Mouse (Mus musculus): ENCODE data around the gene Smarcd1.

Gene Smarcd1

GRCm38 (mm10) chr15:99670964-99671670 is 30.8 kb upstream of the Smarcd1 start:
- TF ChIP-seq GATA4 (IDR thresholded peaks at IDR 0.05; ENCODE audit: insufficient replicate concordance, low read length) = no peak

DNA sequence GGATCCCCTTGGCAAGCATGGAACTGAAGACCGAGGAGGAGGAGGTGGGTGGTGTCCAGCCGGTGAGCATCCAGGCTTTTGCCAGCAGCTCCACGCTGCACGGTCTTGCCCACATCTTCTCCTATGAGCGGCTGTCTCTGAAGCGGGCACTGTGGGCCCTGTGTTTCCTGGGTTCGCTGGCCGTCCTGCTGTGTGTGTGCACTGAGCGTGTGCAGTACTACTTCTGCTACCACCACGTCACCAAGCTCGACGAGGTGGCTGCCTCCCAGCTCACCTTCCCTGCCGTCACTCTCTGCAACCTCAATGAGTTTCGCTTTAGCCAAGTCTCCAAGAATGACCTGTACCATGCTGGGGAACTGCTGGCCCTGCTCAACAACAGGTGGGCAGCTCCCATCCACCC is 30.1 kb upstream of the Smarcd1 start:
- no peak for TF ChIP-seq GATA4 (IDR thresholded peaks at IDR 0.05; ENCODE audit: insufficient replicate concordance, low read length)

DNA sequence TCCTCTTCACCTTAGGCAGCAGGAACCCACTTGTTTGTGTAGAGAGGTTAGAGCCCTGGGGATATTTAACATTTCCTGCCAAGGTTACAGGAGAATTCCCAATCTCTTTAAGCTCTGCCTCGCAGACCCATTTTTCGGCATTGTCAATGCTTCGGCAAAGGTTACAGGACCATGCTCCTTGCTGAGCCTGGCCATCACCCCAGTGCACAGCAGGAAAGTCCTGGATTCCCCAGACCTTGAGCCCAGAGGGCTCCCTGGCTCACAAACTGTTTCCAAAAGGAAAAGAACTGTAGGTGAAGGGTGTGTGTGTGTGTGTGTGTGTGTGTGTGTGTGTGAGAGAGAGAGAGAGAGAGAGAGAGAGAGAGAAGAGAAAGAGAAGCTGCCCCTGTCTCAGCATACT is 27.1 kb upstream of the Smarcd1 start:
- no peak for TF ChIP-seq GATA4 (IDR thresholded peaks at IDR 0.05; ENCODE audit: insufficient replicate concordance, low read length)

GRCm38 (mm10) chr15:99677089-99677488 is 24.8 kb upstream of the Smarcd1 start:
- TF ChIP-seq GATA4 (IDR thresholded peaks at IDR 0.05; ENCODE audit: insufficient replicate concordance, low read length) = no peak

DNA sequence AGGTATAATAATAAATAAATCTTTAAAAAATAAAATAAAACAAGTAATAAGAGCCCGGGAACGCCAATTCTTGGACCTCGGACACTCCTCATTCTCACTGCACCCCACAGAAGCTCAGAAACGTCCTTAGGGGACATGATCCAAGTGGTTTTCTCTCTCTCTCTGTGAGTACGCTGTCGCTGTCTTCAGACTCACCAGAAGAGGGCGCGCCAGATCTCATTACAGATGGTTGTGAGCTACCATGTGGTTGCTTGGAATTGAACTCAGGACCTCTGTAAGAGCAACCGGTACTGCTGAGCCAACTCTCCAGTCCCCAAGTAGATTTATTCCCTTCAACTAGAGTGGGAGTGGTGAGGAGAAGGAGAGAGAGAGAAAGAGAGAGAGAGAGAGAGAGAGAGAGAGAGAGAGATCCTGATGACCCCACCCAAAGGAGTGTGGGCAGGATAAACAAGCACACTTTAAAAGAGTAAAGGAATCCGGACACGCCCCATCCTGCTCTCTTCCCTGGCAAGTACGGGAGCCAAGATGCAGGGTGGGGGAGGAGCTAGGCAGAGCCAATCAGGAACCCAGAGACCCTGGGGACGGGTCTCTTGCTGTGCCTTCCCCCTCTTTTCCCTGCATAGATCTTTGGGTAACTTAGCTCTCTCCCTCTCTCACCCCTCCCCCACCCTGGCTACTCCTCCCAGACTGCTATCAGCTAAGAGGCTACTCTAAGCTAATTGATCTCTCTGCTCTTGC is 23.7 kb upstream of the Smarcd1 start:
- TF ChIP-seq GATA4 (IDR thresholded peaks at IDR 0.05; ENCODE audit: insufficient replicate concordance, low read length) = no peak

DNA sequence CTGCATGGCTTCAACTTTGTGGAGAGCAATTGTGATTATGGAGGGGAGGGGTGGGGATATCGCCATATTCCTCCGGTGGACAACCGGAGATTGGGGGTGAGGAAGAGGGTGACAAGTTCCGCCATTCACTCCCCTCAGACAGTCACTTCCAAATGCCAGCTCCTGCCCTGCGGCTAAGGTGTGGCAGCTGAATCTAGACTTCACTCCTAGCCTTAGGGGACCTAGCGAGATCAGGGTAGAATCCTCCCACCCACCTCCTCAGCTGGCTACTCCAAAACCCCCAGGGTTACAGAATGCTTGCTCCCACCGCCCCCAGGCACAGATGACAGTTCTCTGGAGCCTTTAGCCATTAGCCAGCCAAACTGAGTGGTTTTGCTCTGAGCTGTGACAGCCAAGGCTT is 22.9 kb upstream of the Smarcd1 start:
- TF ChIP-seq GATA4 (IDR thresholded peaks at IDR 0.05; ENCODE audit: insufficient replicate concordance, low read length) = no peak

DNA sequence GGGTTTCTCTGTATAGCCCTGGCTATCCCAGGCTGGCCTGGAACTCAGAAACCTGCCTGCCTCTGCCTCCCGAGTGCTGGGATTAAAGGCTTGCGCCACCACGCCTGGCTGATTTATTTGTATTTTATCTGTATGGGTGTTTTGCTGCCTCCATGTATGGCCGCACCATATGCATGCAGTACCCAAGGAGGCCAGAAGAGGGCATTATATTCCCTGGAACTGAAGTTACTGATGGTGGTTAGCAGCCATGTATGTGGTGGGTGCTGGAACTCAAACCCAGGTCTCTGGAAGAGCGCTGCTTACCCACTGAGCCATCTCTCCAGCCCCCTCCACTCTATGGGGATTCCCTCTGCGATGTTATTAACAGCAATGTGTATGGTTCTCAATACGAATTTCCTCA is 19.0 kb upstream of the Smarcd1 start:
- TF ChIP-seq GATA4 (IDR thresholded peaks at IDR 0.05; ENCODE audit: insufficient replicate concordance, low read length) = no peak

- no peak for TF ChIP-seq GATA4 (IDR thresholded peaks at IDR 0.05; ENCODE audit: insufficient replicate concordance, low read length)
Observed at GRCm38 (mm10) chr15:99684156-99684555, 17.8 kb upstream of the Smarcd1 start.

GRCm38 (mm10) chr15:99688712-99689111 is 13.2 kb upstream of the Smarcd1 start:
- TF ChIP-seq GATA4 (IDR thresholded peaks at IDR 0.05; ENCODE audit: insufficient replicate concordance, low read length) = no peak

DNA sequence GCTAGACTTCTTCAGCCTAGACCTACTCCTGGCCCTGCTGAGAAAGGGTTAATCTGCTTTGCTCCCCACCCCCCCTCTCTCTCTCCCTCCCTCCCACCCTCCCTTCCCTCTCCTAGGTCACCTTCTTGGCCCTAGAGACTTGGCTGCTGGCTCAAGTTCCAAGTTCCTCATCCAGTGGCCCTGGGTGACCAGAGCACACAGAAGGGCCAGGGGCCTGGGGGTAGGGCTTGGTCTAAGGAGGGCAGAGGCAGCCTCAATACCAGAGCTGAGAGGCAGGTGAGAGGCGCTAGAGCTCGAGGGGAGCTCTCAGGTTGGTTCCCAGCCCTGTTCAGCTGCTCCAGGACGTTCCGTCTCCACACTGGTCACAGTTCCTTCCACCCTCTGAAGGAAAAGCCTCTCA is 11.0 kb upstream of the Smarcd1 start:
- TF ChIP-seq GATA4 (IDR thresholded peaks at IDR 0.05; ENCODE audit: insufficient replicate concordance, low read length) = no peak

- no peak for TF ChIP-seq GATA4 (IDR thresholded peaks at IDR 0.05; ENCODE audit: insufficient replicate concordance, low read length)
Observed at GRCm38 (mm10) chr15:99691976-99692375, 10.0 kb upstream of the Smarcd1 start.

- no peak for TF ChIP-seq GATA4 (IDR thresholded peaks at IDR 0.05; ENCODE audit: insufficient replicate concordance, low read length)
Observed at GRCm38 (mm10) chr15:99697309-99697708, 4.6 kb upstream of the Smarcd1 start.

- no peak for TF ChIP-seq GATA4 (IDR thresholded peaks at IDR 0.05; ENCODE audit: insufficient replicate concordance, low read length)
Observed at GRCm38 (mm10) chr15:99698533-99699085, 3.3 kb upstream of the Smarcd1 start.

- TF ChIP-seq GATA4 (IDR thresholded peaks at IDR 0.05; ENCODE audit: insufficient replicate concordance, low read length) = no peak
Observed at GRCm38 (mm10) chr15:99699715-99700114, 2.2 kb upstream of the Smarcd1 start.

DNA sequence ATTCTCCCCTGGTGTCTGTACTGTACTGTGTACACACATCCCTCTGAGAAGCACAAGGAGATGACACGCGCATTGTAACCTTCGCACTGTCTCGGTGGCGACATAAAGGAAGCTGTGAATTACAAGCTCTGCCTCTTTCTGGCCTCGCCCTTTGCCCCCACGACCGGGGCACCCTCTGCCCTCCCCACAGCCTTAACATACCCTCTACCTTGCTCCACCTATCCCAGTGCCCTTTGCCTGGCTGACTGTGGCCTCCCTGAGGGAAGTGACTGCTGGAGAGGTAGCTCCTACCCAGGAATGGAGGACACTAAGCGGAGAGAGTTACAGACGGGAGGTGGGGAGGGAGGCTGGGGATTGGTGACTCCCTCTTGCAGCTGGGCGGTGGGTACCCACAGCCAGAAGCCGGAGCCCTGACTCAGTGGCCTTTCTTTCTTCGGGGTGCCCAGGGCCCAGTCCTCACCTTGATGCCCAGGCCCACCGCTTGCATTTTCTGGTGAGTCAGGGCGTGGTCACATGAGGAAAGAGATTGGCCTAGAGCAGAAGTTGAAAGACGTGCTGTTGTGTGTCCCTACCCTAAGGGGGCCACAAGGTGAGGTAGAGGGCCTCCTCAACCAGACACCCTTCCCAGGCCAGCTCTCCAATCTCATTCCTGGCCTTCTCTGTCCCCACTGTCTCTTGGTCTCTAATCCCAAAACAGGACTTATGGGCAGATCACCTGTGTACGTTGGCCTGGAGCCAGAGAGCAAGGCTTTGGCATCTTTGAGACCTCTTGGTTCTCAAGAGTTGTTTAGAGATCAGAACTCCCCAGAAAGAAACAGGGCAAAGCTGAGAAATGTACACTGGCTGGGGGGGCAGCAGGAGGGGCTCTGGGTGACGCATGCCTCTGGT is 1.5 kb upstream of the Smarcd1 start:
- no peak for TF ChIP-seq GATA4 (IDR thresholded peaks at IDR 0.05; ENCODE audit: insufficient replicate concordance, low read length)

Data from liver, adult (tissue).